Comparison of ENCODE assay signal across 8 mouse cellular contexts in genomic region chr2:58566410-58567065, GRCm38 (mm10). TPM values are rescaled to one million over a fixed set of nuclear protein-coding genes. Genes with fewer than 3 reads are reported as not detected.
DNase-seq lines count a peak whose midpoint lies in the region; ATAC-seq lines count a peak whose summit lies in the region.

No protein-coding gene starts in this region.

- H3K4me2 ChIP-seq in hindbrain, embryonic 14.5 days (replicated peaks) = peak overlapping the region; percentile 57

- no peaks in the 10 kb centered on the region for H3K36me3 ChIP-seq in hindbrain, embryonic 14.5 days (replicated peaks; ENCODE audit: control insufficient read depth, insufficient read depth)

- H3K9ac ChIP-seq in hindbrain, embryonic 14.5 days = peak overlapping the region; percentile 86

- H3K9me3 ChIP-seq in hindbrain, embryonic 14.5 days (ENCODE audit: control insufficient read depth, low read length) = no peaks in the 10 kb centered on the region

- 1% methylated on average over 53 of the region's 78 CpGs for WGBS in hindbrain, embryonic 14.5 days

- DNase-seq in Muller cell, postnatal 12 days (ENCODE audit: inconsistent ontology term) = peak; percentile 79
- peak; percentile 72 for DNase-seq in cerebellum, adult 9-10 months
- DNase-seq in gastrocnemius, adult 18-20 months (ENCODE audit: low spot score) = peak; percentile 59
- peak; percentile 37 for DNase-seq in hindbrain, embryonic 14.5 days (ENCODE audit: low spot score)
- peak; percentile 47 for DNase-seq in left cerebral cortex, adult 11 months (ENCODE audit: low spot score)
- peak; percentile 70 for DNase-seq in lung, postnatal 36 days
- peak; percentile 53 for DNase-seq in right cerebral cortex, adult 18-20 months
- peak; percentile 76 for DNase-seq in urinary bladder, postnatal 14 days (ENCODE audit: low spot score)

- ATAC-seq in hindbrain, embryonic 14.5 days (ENCODE audit: low FRiP score) = peak; percentile 67

- H3K27me3 ChIP-seq in hindbrain, embryonic 14.5 days (ENCODE audit: control insufficient read depth, insufficient read depth, low read length) = no peaks in the 10 kb centered on the region

- H3K4me3 ChIP-seq in hindbrain, embryonic 14.5 days (replicated peaks; ENCODE audit: low read length) = peak overlapping the region; percentile 70

- H3K4me1 ChIP-seq in hindbrain, embryonic 14.5 days (replicated peaks; ENCODE audit: control insufficient read depth, insufficient read depth, low read length) = peaks cover 39% of the 10 kb centered on the region

- H3K27ac ChIP-seq in hindbrain, embryonic 14.5 days = peak overlapping the region; percentile 99

RNA-seq across cellular contexts. Expression of gene Acvr1, which starts 0.4 kb away (rescaled TPM):
- total RNA-seq in gastrocnemius, adult 18-20 months (2021) = 10 to 100 TPM; 20.6 to 26.8 TPM
- polyA plus RNA-seq in hindbrain, embryonic 14.5 days (2014; fragmentation: Nextera tagmentation; extraction: Ambion mirVana) = 7.5 and 8.7 TPM in 2 replicates

RNA-seq across cellular contexts. Expression of gene Upp2, which starts 0.6 kb away (rescaled TPM):
- total RNA-seq in gastrocnemius, adult 18-20 months (2021) = 1 to 10 TPM; 2.1 to 3.1 TPM
- 16.1 and 17.5 TPM in 2 replicates for polyA plus RNA-seq in hindbrain, embryonic 14.5 days (2014; fragmentation: Nextera tagmentation; extraction: Ambion mirVana)

Comparison
In these comparisons a context has a peak if more than half of its experiments do, and no peak if none do; other contexts are left out.
1. Peak in every context shown above with its lines: DNase-seq, ATAC-seq, H3K4me3 ChIP-seq and H3K27ac ChIP-seq.